Mouse (Mus musculus): Measurements from ENCODE around the gene Tex261.

Gene Tex261

DNA sequence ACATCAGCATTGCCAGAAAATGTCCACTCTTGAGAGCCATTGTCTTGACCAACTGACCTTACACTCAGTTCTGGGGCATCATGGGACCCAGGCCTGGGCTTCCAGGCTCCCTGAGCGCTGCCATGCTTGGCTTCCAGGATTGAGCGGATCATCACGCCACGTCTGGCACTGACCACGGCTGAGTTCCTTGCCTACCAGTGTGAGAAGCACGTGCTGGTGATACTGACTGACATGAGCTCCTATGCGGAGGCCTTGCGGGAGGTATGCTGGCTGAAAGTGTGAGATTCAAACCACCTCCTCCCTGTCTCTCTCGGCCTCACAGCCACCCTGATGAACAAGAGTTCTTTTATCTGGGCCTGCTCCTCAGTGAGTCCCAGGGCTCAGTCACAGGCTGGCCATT is 19.6 kb downstream of the Tex261 start:
- DNase-seq (ENCODE audit: low spot score in 2 of 2), result no peak

DNA sequence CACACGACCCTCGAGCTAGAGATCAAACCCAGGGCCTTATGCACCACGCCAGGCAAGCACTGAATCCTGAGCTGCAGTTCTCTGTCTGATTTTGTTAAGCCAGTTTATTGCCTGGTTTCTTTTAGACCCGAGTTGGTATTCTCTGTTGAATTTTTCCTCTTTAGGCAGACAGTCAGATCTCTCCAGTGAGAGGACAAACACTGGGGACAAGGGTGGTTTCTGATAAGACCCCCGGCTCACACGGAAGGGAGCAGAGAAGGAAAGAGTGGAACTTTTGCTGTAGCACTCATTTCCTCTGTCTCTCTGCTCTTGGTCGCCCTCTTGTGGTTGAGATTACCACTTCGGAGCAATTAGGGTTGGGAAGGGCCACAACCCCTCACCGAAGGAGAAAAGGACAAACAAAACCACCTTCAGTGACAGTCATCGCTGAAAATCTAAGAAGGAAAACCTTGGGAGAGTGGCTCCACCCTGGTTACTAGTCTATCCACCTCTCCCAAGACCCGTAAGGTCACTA is 25.4 kb downstream of the Tex261 start:
- DNase-seq (ENCODE audit: low spot score in 2 of 2), result peak; percentile 40 to 79

DNA sequence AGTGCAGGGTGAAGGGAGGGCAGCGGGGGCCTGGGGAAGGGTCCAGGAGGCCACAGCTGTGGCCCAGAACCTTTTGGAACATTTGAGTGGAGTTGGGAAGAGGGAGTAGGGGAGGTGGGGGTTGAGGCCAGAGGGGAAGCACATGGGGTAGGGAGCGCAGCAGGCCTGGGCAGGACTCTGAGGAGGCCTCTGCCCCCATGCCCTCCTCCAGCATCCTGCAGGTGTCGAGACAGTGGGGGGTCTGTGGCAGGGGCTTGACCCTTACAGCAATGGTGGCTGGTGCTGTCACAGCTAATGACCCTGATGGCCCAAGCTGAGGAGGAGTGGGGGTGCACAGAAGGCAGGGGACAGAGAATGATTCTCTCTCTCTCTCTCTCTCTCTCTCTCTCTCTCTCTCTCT is 26.3 kb downstream of the Tex261 start:
- no peak for DNase-seq (ENCODE audit: low spot score in 2 of 2)

DNA sequence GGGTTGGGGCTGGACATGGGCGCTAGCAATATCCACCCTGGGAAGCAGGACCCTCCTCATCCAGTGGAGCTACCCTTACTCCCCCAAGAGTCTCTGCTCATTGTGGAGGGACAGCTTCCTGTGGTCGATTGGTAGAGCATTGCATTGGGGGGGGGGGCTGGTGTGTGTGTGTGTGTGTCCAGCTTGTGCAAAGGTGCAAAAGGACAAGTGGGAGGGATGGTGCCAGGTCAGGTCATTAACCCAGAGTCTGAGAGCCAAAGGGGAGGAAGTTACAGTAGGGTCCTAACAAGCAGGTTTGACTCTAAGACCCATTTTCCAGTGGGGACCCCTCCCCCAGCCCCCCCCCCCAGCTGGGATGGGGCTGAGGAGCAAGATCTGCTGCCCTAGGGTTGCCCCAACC is 30.1 kb downstream of the Tex261 start:
- DNase-seq (ENCODE audit: low spot score in 2 of 2), result no peak

DNA sequence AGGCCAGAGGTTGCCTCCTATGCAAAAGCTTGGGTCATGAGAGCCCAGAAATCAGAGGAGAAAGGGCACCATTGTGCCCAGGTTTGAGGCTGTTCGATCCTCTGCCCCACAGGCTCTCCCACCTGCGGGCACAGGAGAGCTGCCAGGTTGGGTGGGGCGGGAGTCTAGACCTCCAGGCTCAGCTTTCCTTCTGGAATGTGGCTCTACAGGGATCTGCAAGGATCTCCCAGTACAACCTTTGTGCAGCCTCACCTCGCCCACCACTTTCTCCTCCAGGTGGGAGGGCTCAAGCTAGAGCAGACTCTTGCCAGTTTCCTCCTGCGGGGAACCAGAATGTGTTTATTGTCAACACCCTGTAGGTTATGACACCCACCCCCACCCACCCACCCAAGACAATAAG is 31.1 kb downstream of the Tex261 start:
- no peak for DNase-seq (ENCODE audit: low spot score in 2 of 2)

DNA sequence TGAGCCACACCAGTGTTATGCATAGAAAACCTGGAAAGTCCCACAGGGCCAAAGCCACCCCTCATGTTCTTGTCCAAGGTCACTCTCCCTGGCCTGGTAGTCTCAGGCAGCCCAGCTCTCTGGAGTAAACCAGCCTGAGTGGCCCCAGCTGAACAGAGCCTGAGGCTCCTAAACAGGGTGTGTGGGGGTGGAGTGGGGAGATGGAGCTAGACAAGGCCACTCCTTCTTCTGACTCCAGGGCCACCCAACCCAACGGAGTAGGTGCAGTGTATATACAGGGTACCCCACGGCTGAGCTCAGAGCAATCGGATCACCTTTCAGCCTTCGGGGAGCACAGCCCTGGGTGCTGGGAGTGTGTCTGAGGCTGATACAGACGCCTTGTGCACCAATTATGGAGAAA is 31.5 kb downstream of the Tex261 start:
- no peak for DNase-seq (ENCODE audit: low spot score in 2 of 2)

DNA sequence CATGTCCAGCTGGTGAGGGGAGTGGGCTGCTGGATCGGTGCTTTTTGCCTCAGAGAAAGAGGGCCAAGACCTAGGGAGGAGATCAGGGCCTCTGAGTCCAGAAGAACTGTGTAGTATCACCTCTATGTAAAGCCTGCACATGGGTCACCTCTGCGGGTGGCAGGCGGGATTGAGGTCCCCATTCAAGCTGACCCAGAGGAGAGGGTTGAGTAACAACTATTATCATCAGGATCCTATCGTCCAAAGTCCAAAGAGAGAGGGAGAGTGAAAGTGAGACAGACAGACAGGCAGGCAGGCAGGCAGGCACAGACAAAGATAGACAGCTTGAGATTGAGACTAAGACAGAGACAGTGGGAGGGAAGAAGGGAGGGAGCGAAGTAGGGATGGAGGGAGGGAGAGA is 32.4 kb downstream of the Tex261 start:
- no peak for DNase-seq (ENCODE audit: low spot score in 2 of 2)

DNA sequence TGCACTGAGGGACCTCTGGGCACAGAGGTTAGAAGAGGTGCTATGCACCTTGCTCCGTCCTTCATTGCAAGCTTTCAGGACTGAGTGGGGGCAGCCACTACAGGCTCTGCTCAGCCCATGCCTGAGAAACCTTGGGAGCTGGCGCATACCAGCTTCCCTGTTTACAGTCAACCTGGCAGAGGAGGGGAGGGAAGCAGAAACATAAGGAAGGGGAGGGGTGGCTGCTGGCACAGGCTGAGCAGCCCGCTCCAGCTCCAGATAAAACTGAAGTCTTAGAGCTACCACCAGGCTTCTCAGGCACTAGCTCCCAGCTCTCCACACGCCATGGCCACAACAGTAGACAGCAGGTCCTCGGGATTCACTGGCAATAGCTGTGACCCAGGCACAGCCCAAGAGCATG is 32.9 kb downstream of the Tex261 start, which contains the start of gene Atp6v1b1:
Gene Atp6v1b1, plus strand, starts transcription at position 230 of the 400 bp plus-strand sequence.
- DNase-seq (ENCODE audit: low spot score in 2 of 2), result no peak

DNA sequence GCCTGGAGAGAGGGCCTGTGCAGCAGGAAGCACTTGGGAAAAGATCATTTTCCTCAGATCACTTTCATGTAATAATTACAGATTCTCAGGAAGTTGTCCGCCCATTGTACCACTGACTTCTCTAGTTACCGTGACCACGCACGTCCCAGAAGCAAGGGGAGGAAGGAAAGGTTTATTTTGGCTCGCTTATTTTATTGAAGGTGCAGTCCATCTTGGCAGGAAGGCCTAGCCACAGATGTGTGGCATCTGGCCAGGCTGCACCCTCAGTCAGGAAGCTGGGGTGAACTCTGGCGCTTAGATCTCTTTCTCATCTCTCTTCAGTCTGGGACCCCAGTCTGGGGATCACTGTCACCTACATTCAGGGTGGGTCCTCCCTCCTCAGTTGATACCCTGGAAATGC is 37.0 kb downstream of the Tex261 start:
- no peak for DNase-seq (ENCODE audit: low spot score in 2 of 2)

DNA sequence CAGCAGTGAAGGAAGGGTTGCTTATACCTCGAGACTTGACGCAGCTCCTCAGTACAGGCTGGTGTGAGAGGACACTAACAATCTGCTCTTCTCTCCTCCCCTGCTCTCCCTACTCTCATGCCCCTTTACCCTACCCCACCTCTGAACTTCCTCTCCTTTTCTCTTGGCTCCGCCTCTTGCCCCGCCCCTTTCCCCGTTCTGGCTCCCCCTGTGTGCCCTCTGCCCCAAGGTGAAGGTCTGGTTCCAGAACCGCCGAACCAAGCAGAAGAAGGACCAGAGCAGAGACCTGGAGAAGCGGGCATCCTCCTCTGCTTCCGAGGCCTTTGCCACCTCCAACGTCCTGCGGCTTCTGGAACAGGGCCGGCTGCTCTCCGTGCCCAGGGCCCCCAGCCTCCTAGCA is 38.3 kb downstream of the Tex261 start:
- no peak for DNase-seq (ENCODE audit: low spot score in 2 of 2)

DNA sequence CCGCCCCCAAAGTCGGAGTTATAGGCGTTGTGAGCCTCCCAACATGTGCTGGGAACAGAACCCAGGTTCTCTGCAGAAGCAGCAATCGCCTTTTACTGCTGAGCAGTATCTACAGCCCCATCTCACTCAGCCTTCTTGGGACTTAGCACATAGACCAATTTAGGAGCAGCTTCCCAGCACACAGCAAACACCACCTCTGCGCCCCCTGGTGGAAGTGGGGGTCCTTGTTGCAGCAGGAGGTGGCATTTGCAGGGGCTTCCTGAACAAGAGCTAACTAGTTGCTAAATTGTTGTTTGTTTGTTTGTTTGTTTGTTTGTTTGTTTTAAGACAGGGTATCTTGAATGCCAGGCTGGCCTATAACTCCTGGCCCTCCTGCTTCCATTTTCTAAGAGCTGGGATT is 44.5 kb downstream of the Tex261 start:
- DNase-seq (ENCODE audit: low spot score in 2 of 2), result peak; percentile 45 to 81

DNA sequence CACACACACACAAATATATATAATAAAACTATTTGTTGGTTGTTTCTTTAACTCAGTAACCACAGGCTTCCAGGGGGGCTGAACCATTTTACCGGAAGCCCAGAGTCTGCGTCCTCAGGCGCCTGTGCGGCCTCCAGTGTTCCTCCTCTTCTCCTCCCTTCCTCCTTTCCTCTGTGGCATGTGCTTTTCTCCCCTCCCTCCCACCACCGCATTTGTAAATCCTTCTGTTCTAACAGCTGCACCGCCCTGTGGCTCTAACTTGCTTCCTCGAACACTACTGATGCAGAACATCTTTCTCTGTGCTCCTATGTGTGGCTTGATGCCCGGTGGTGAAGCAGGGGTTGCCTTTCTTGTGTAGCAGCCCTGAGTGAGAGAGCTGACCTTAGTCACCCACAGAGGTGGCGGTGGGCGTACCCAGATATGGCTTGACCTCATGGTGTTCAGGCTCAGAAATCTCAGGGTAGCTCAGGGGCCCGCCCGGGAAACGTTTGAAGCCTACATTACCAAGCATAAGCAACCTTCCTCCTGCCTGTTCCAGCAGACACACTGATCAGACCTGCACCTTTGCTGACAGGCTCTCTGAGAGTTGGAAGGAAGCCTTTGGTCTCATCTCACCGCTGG is 46.2 kb downstream of the Tex261 start:
- DNase-seq (ENCODE audit: low spot score in 2 of 2), result no peak

DNA sequence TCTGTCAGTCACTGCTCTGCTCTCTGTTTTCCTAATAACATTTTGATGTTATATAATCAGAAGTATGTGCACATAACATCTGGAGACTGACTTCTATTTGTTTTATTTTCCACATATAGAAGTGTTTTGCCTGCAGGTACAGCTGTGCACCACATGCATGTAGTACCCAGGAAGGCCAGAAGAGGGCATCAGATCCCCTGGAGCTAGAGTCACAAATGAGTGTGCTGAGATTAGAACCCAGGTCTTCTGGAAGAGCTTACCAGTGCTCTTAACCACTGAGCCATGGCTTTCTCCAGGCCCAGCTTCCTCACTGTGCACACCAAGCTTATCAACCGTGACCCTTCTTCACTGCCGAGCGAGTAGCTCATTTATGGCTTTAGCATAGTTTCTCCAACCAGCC is 47.1 kb downstream of the Tex261 start:
- DNase-seq (ENCODE audit: low spot score in 2 of 2), result peak; percentile 30 to 61

DNA sequence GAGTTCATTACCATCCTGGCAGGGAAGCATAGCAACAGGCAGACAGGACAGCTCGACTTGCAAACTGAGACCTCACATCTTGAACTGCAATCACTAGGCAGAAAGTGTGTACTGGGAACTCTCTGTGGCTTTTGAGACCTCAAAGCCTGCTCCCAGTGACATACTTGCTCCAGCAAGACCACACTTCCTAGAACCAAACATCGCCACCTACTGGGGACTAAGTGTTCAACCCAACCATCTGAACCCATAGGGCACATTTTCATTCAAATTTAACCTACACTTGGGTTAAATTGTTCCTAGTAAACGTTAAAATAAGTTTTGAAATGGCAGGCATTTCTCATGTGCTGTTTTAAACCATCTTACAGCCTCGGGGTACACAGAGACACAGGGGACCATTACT is 48.4 kb downstream of the Tex261 start:
- no peak for DNase-seq (ENCODE audit: low spot score in 2 of 2)

DNA sequence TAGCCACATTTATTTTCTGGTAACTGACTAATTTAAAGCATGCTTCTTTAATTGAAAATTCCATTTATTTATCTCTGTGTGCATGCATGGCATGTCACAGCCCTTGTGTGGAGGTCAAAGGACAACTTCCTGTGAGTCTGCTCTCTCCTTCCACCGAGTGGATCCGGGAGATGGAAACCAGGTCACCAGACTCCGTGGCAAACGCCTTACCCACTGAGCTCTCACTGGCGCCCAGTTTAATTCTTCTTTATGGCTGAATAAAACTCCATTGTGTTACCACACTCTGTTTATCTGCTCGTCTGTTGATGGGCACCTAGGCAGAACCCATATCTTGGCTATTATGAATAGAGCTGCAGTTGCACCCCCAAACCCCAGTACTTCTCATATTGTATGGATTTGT is 53.1 kb downstream of the Tex261 start:
- DNase-seq (ENCODE audit: low spot score in 2 of 2), result no peak
